Mouse (Mus musculus) hindlimb bud, embryonic 11.5 days (tissue): Measurements from ENCODE around the gene Usf3.

Experiments used
- DNase-seq: peaks from one replicate; pipeline ENCODE4 v3.0.0-alpha.2; 2012; ENCODE audit warnings: low read depth, low spot score; ENCODE audit errors: extremely low spot score

Usf3 gene

GRCm38 (mm10) chr16:44172297-44173154 lies 520 bp upstream of the Usf3 start:
- DNase-seq: peak; percentile 86

DNA sequence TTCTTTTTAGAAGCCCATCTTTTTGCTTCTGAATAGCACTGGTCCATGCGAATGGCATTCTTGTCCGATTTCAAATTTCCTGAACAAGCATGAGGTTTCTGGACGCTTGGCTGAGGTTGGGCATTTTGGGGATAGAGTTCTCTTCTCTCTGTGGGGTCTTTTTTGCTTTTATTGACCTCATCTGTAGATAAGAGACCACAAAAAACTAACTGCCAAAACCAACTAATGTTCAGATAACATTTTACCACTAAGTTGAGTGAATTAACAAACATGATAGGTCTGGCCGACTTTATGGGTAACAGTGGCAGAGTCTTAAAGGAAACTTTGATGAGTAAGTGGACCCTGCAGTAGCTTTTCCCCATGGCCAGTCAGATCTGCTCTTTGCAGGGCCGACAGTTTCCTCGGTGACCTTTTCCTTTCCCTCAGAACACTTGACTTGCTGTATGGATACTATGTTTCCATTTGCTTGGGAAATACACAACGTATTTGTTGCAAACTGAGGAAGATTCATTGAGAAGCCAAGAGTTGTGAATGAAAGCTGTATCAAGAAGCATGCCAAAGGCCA lies 1.0 kb downstream of the Usf3 start:
- DNase-seq: no peak

- no peak for DNase-seq
Measured at GRCm38 (mm10) chr16:44175001-44175400, 2.0 kb downstream of the Usf3 start.

DNA sequence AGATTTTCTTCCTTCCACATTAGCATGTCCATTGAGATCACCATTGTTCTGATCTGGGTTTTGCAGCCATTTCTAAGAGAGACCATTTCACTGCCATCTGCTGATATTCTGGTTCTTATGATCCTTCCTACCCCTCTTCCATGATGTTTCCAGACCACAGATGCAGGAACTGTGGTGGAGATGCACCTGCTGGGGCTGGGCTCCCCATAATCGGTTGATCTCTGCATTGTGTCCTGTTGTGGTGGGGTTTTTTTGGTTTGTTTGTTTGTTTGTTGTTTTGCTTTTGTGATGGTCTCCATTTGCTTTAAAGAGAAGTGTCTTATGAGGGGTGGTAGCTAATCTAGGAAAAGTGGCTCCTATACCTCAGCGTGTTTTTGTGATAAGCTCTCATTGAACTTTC lies 3.5 kb downstream of the Usf3 start:
- DNase-seq: no peak

GRCm38 (mm10) chr16:44178555-44178954 lies 5.5 kb downstream of the Usf3 start:
- no peak for DNase-seq

DNA sequence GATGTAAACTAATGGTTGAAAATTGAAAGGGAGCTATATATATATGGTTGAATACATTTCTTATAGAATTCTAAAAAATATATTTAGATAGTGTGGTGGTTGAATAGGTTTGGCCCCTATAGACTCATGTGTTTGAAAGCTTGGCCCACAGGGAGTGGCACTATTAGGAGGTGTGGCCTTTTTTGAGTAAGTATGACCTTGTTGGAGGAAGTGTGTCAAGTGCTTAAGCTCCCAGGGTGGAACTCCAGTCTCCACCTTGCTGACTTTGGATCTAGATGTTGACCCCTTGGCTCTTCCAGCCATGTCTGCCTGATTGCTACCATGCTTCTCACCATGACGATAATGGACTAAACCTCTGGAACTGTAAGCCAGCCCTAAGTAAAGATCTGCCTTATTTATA lies 9.6 kb downstream of the Usf3 start:
- DNase-seq: no peak

DNA sequence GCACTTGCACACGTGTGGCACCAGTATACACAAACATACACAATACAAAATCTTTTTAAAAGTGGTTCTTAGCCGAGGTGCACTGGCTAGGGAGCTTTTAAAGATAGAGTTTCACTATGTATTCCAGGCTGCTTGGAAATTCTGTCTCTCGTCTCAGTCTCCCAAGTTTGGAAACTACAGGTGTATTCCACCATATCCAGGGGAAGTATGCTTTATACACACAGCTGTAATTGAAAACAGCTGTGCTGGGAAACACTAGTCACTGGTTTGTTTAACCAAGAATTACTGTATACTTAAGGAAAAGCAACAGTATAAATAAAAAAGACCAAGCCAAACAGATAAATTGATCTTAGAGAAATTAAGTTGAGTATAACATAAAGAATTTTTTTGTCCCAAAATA lies 11.7 kb downstream of the Usf3 start:
- DNase-seq: no peak

- DNase-seq: no peak
Measured at GRCm38 (mm10) chr16:44187172-44187571, 14.1 kb downstream of the Usf3 start.

DNA sequence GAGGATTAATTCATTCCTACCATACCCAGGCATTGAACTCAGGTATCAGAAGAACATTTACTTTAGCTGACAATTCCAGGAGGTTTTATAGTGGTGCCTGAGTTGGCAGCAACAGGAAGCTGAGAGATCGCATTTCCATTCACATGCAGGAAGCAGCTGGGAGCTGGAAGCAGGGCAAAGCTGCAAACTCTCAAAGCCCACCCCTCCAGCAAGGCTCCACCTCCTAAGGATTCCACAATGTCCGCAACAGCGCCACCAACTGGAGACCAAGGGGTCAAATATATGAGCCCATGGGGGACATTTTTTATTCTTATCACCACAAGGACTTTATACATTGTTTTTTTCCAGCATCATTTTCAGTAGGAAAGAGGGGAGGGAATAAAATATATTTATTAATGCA lies 15.7 kb downstream of the Usf3 start:
- no peak for DNase-seq

GRCm38 (mm10) chr16:44190032-44190431 lies 17.0 kb downstream of the Usf3 start:
- DNase-seq: no peak

DNA sequence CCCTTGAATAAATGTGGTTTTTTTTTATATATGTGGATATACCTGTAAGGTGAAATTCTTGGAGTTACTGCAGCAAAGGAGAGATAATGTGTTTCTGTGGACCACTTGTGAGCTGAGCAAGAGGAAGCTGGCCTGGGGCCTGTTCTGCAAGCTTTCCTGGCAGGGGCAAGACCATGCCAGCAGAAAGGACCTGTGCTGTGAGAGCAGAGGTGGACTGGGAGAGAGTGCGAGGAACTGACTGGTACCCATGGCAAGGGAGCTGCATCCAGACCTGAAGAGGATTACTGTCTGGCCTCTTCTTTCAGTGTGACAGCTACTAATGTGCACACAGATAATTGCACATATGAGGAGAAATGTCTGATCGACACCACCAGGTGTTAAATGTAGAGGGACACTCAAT lies 17.9 kb downstream of the Usf3 start:
- DNase-seq: no peak

DNA sequence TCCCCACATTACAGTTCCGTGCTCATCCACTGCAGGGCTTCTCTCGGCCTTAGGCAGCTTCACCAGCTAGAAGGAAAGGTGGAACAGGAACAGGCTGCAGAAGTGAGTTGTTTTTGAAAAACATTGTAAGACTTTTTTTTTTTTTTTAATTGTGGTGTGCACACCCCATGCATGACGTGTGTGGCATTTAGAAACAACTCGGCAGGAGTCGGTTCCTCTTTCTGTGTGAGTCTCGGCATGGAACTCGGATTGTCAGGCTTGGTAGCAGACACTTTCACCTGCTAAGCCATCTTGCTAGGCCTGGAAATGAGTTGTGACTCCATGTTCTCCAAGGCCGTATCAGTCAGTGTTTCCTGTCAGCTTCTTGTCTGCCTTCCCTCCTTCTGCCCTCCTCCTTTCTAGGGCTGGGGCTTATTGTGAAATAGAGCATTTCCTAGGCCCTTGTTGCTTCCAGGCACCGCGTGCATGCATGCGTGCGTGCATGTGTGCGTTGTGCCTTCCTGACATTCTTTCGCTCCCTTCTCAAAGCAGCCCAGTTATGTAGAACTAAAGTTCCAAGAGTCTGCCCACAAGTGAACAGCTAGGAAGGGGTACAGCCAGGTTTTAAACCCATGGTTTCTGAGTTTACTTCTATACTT lies 26.1 kb downstream of the Usf3 start:
- no peak for DNase-seq

- no peak for DNase-seq
Measured at GRCm38 (mm10) chr16:44200146-44200545, 27.1 kb downstream of the Usf3 start.

DNA sequence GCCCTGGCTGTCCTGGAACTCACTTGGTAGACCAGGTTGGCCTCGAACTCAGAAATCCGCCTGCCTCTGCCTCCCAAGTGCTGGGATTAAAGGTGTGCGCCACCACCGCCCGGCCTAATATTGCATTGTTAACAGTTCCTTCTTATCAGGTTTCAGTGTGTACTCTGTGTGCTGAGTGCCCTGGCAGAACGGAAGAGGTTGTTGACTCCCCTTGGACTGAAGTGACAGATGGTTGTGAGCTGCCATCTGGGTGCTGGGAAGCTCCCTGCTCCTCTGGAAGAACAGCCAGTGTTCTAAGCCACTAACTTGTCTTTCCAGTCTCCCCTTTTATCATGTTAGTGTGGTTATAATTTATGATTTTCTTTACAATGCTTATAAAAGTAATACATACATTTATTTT lies 31.3 kb downstream of the Usf3 start:
- DNase-seq: no peak

DNA sequence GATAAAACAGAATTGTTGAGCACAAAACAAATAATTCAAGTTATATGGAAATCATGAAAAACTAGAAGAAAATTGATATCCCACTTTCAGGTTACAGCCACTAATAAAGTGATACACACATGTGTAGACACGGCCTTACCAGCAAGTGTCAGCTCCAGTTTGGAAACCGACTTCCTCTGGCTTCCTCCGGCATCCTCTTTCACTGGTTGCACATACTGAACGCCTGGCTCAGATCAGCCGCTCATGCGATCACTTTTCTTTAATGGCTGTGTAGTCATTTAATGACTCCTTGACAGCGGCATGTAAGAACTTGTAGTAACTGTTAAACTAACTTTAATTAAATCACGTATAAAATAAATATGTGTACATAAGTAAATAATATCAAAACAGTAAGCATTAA lies 32.9 kb downstream of the Usf3 start:
- no peak for DNase-seq

GRCm38 (mm10) chr16:44210156-44211053 lies 37.4 kb downstream of the Usf3 start:
- DNase-seq: no peak

DNA sequence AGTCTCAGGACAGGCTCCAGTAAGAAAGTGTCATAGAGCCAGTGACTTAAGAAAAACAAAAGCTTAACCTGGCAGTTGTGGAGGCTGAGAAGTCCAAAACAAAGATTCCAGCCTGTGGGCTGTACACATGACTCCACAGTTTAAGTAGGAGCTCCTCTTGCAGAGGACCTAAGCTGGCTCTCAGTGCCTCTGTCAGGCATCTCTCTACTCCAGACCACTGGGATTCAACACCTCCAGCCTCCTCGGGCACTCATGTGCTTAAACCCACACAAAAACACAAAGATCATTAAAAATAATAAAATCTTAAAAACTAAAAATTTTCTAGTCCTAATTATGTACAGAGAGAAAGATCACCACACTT lies 38.0 kb downstream of the Usf3 start:
- no peak for DNase-seq

- DNase-seq: no peak
Measured at GRCm38 (mm10) chr16:44212703-44213102, 39.7 kb downstream of the Usf3 start.

GRCm38 (mm10) chr16:44215513-44215912 lies 42.5 kb downstream of the Usf3 start:
- no peak for DNase-seq

DNA sequence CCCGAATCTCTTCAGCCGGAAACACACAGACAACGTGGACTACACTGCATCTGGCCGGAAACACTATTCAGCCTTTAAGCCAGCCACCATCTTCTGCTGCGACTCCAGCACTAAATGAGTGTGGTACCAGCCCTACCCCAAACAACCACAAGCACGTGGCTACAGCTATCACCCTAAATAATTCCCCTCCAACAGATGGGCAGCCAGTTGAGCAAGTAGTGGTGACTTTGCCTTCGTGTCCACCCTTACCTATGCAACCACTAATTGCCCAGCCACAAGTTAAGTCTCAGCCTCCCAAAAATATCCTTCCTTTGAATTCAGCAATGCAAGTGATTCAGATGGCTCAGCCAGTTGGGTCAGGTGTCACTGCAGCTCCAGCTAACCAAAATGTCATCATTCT lies 43.4 kb downstream of the Usf3 start:
- DNase-seq: no peak

- no peak for DNase-seq
Measured at GRCm38 (mm10) chr16:44221463-44221862, 48.4 kb downstream of the Usf3 start.
